In the genomic region with DNA sequence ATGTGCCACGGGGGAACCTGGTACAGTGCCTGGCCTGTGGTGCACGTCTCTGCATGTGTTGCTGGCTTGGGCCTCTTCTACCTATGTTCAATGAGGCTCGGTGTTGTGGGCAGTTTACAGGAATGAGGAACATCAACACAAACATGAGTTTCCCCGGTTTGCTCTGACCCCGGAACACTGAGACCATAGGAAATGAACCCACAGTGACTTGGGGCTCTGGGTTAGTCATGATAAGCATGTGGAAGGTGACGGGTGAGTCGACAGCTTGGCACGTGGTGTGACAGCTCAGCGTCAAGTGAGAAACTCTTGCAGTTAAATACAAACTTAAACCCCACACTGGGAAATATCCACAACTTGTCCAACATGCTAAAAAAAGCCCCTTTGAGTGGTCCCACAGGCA, we compare ENCODE assay signal across 17 mouse cellular contexts.
A peak's percentile ranks its signal among the peaks of the same experiment; 100 is the strongest.
DNase-seq lines count a peak whose midpoint lies in the region; ATAC-seq and TF ChIP-seq lines count a peak whose summit lies in the region.
"Had no signal": no experiment of that assay in that cellular context is flagged by ENCODE, and none has a peak within 500 bp of the region (broad histone marks: within the 10 kb centered on the region; RNA-seq: fewer than 3 reads in every experiment).

No protein-coding gene starts in this region.

- TF ChIP-seq EP300 in heart, adult 2 months (IDR thresholded peaks at IDR 0.05; ENCODE audit: insufficient read depth, low read depth, low read length): no peak

- no peak overlapping the region for H3K4me3 ChIP-seq in heart, adult 2 months
- no peak overlapping the region for H3K4me3 ChIP-seq in C2C12 (ENCODE audit: insufficient read depth, poor library complexity, severe bottlenecking)
- no peak overlapping the region for H3K4me3 ChIP-seq in myocyte
- H3K4me3 ChIP-seq: liver, embryonic 13.5 days; midbrain, embryonic 13.5 days had no signal

- whole genome bisulfite sequencing in heart, adult 2 months: 60% methylated on average over 9 of the region's 9 CpGs

- peaks cover 47% of the 10 kb centered on the region for H3K4me1 ChIP-seq in heart, adult 2 months (ENCODE audit: control insufficient read depth, insufficient read depth, low read length)

- H3K9ac ChIP-seq in heart, adult 2 months (ENCODE audit: low read depth, low read length): no peak overlapping the region
- H3K9ac ChIP-seq: liver, embryonic 13.5 days; midbrain, embryonic 13.5 days had no signal

- H3ac ChIP-seq in C2C12 (ENCODE audit: control insufficient read depth, insufficient read length, low read depth) (peak overlapping the region; percentile 63), myocyte (ENCODE audit: control insufficient read depth, insufficient read length) (no peak overlapping the region)

- DNase-seq in heart, adult 2 months: no peak
- no peak for DNase-seq in heart, postnatal 10 days
- no peak for DNase-seq in kidney, postnatal 25 days
- DNase-seq in embryo, embryonic 11 days: no peak
- no peak for DNase-seq in left cerebral cortex, postnatal 14 days (ENCODE audit: low spot score in 2 of 2)
- DNase-seq: adrenal gland, postnatal 10 days; B cell, adult 2 months; cerebellum, adult 8-10 months; heart, postnatal 36 days; liver, embryonic 13.5 days; lung, postnatal 14 days; right cerebral cortex, postnatal 25 days had no signal

- H3K27me3 ChIP-seq in heart, adult 2 months (ENCODE audit: control insufficient read depth, insufficient read depth, low read length): no peaks in the 10 kb centered on the region
- H3K27me3 ChIP-seq in C2C12 (ENCODE audit: control insufficient read depth, insufficient read depth, insufficient read length): no peaks in the 10 kb centered on the region
- H3K27me3 ChIP-seq in myocyte (ENCODE audit: control insufficient read depth, insufficient read depth, insufficient read length): no peaks in the 10 kb centered on the region
- H3K27me3 ChIP-seq: liver, embryonic 13.5 days; midbrain, embryonic 13.5 days had no signal

- intact Hi-C loops in heart, adult 2 months (cut with DNase I): loop anchor here (2.0 kb wide), 1 partner anchor 32 kb away; no protein-coding TSS in a partner anchor
- intact Hi-C loops in heart, postnatal 10 days (cut with DNase I): no loop called here
- intact Hi-C loops in left cerebral cortex, postnatal 14 days (cut with DNase I): no loop called here

- ATAC-seq in hematopoietic stem cell, adult 5-6 weeks (replicated peaks in 1 of 2; ENCODE audit: insufficient read depth in 1 of 2, low FRiP score in 2 of 2, low TSS enrichment in 1 of 2, low read depth in 1 of 2, poor library complexity in 2 of 2, severe bottlenecking in 2 of 2): peak; percentile 44 to 47
- ATAC-seq: forebrain, embryonic 14.5 days; midbrain, embryonic 13.5 days had no signal

- H3K79me2 ChIP-seq in heart, adult 2 months (replicated peaks; ENCODE audit: control insufficient read depth, insufficient read depth, low read length): no peaks in the 10 kb centered on the region; the same call in 1 of the 2 replicates
- peaks cover 93% of the 10 kb centered on the region for H3K79me2 ChIP-seq in C2C12 (ENCODE audit: control insufficient read depth, insufficient read depth)
- H3K79me2 ChIP-seq in myocyte (ENCODE audit: control insufficient read depth, insufficient read depth): peaks cover 65% of the 10 kb centered on the region

- H3K27ac ChIP-seq in heart, adult 2 months: peak overlapping the region; percentile 2; the same call in 1 of the 2 replicates
- H3K27ac ChIP-seq: liver, embryonic 13.5 days; midbrain, embryonic 13.5 days had no signal

- peaks cover 51% of the 10 kb centered on the region for H3K36me3 ChIP-seq in heart, adult 2 months (ENCODE audit: control insufficient read depth, insufficient read depth, low read length)
- H3K36me3 ChIP-seq in C2C12 (ENCODE audit: control insufficient read depth, insufficient read depth): peaks cover 89% of the 10 kb centered on the region
- peaks cover 28% of the 10 kb centered on the region for H3K36me3 ChIP-seq in myocyte (ENCODE audit: control insufficient read depth, insufficient read depth)
- H3K36me3 ChIP-seq: midbrain, embryonic 13.5 days had no signal

- H3K79me3 ChIP-seq in C2C12 (ENCODE audit: low read depth): peaks cover 83% of the 10 kb centered on the region

- TF ChIP-seq POLR2A in heart, adult 2 months (IDR thresholded peaks at IDR 0.05; ENCODE audit: insufficient read depth, low read depth, low read length): no peak
- no peak for TF ChIP-seq POLR2A in myocyte (IDR thresholded peaks at IDR 0.05; ENCODE audit: insufficient read length, low read depth)

- peak overlapping the region; percentile 92 for H3K4me2 ChIP-seq in myocyte (ENCODE audit: low read depth)
- H3K4me2 ChIP-seq: liver, embryonic 13.5 days; midbrain, embryonic 13.5 days had no signal

- no peak for TF ChIP-seq CTCF in heart, adult 2 months (IDR thresholded peaks at IDR 0.05)
- no peak for TF ChIP-seq CTCF in C2C12 (IDR thresholded peaks at IDR 0.05; ENCODE audit: control insufficient read depth, insufficient read depth, insufficient read length)

TF ChIP-seq in C2C12, 6 proteins besides CTCF, POLR2A, EP300 and RAD21:
- no peak for TF ChIP-seq MYOD1 (IDR thresholded peaks at IDR 0.05; ENCODE audit: control insufficient read depth, insufficient read length, low read depth)
- TF ChIP-seq FOSL1 (IDR thresholded peaks at IDR 0.05; ENCODE audit: insufficient read depth, low read length, poor library complexity, severe bottlenecking): no peak
- peak; percentile 90 for TF ChIP-seq MAX (IDR thresholded peaks at IDR 0.05)
- TF ChIP-seq MYOG (IDR thresholded peaks at IDR 0.05; ENCODE audit: control insufficient read depth, extremely low read depth, insufficient read length): no peak
- TF ChIP-seq USF1 (IDR thresholded peaks at IDR 0.05; ENCODE audit: low read depth): peak; percentile 79
- no peak for TF ChIP-seq CEBPB (IDR thresholded peaks at IDR 0.05; ENCODE audit: low read depth)

TF ChIP-seq in myocyte, 11 proteins besides CTCF, POLR2A, EP300 and RAD21:
- peak; percentile 40 for TF ChIP-seq POLR2AphosphoS2 (IDR thresholded peaks at IDR 0.05; ENCODE audit: insufficient read length, low read depth)
- TF ChIP-seq E2F4 (IDR thresholded peaks at IDR 0.05; ENCODE audit: insufficient read depth): no peak
- peak; percentile 38 for TF ChIP-seq USF1 (IDR thresholded peaks at IDR 0.05; ENCODE audit: low read depth)
